Mouse (Mus musculus): ENCODE results near the gene Oxct2b.

Oxct2b gene

GRCm38 (mm10) chr4:123127051-123127450 lies 11.0 kb downstream of the Oxct2b start:
- no peak for TF ChIP-seq NANOG (IDR thresholded peaks at IDR 0.05; ENCODE audit: borderline replicate concordance, low read length)
- no peak for TF ChIP-seq POU5F1 (IDR thresholded peaks at IDR 0.05; ENCODE audit: borderline replicate concordance, low read length)
- TF ChIP-seq CTCF (conservative IDR thresholded peaks at IDR 0.05; ENCODE audit: low read length) = no peak
- no peaks in the 10 kb centered on the region for H3K27me3 ChIP-seq (ENCODE audit: insufficient read depth, low read length)
- H3K9me3 ChIP-seq (ENCODE audit: low read length) = no peaks in the 10 kb centered on the region
- H3K4me3 ChIP-seq (replicated peaks; ENCODE audit: low read length) = no peak overlapping the region
- H3K36me3 ChIP-seq (ENCODE audit: insufficient read depth, low read length) = peaks cover 87% of the 10 kb centered on the region
- H3K4me1 ChIP-seq (replicated peaks; ENCODE audit: low read depth, low read length) = no peaks in the 10 kb centered on the region

GRCm38 (mm10) chr4:123137551-123137950 lies 21.5 kb downstream of the Oxct2b start:
- H3K4me1 ChIP-seq (replicated peaks; ENCODE audit: low read depth, low read length) = peaks cover 29% of the 10 kb centered on the region
- peaks cover 60% of the 10 kb centered on the region for H3K36me3 ChIP-seq (ENCODE audit: insufficient read depth, low read length)
- H3K9me3 ChIP-seq (ENCODE audit: low read length) = no peaks in the 10 kb centered on the region
- no peak for TF ChIP-seq NANOG (IDR thresholded peaks at IDR 0.05; ENCODE audit: borderline replicate concordance, low read length)
- TF ChIP-seq CTCF (conservative IDR thresholded peaks at IDR 0.05; ENCODE audit: low read length) = no peak
- TF ChIP-seq POU5F1 (IDR thresholded peaks at IDR 0.05; ENCODE audit: borderline replicate concordance, low read length) = no peak
- no peak overlapping the region for H3K4me3 ChIP-seq (replicated peaks; ENCODE audit: low read length)
- no peaks in the 10 kb centered on the region for H3K27me3 ChIP-seq (ENCODE audit: insufficient read depth, low read length)

- no peaks in the 10 kb centered on the region; the same call in 1 of the 2 replicates for H3K27me3 ChIP-seq (ENCODE audit: insufficient read depth, low read length)
- TF ChIP-seq NANOG (IDR thresholded peaks at IDR 0.05; ENCODE audit: borderline replicate concordance, low read length) = no peak
- no peak for TF ChIP-seq POU5F1 (IDR thresholded peaks at IDR 0.05; ENCODE audit: borderline replicate concordance, low read length)
- no peak for TF ChIP-seq CTCF (conservative IDR thresholded peaks at IDR 0.05; ENCODE audit: low read length)
- peaks cover 41% of the 10 kb centered on the region for H3K36me3 ChIP-seq (ENCODE audit: insufficient read depth, low read length)
- peaks cover 29% of the 10 kb centered on the region for H3K4me1 ChIP-seq (replicated peaks; ENCODE audit: low read depth, low read length)
- peak within 1 kb of the TSS; percentile 92 for H3K4me3 ChIP-seq (replicated peaks; ENCODE audit: low read length)
- no peaks in the 10 kb centered on the region for H3K9me3 ChIP-seq (ENCODE audit: low read length)
Measured at GRCm38 (mm10) chr4:123139513-123140154, 23.6 kb downstream of the Oxct2b start, which contains the start of gene Ppie. Gene Ppie (minus strand): TSS chr4:123139951.

GRCm38 (mm10) chr4:123147446-123148150 lies 31.5 kb downstream of the Oxct2b start:
- Histone ChIP-seq H3K9me3 (ENCODE audit: low read length) (no peaks in the 10 kb centered on the region), H3K4me3 (replicated peaks; ENCODE audit: low read length) (no peak overlapping the region), H3K27me3 (ENCODE audit: insufficient read depth, low read length) (peaks cover 18% of the 10 kb centered on the region), H3K4me1 (replicated peaks; ENCODE audit: low read depth, low read length) (no peaks in the 10 kb centered on the region), H3K36me3 (ENCODE audit: insufficient read depth, low read length) (no peaks in the 10 kb centered on the region)
- no peak for TF ChIP-seq NANOG (IDR thresholded peaks at IDR 0.05; ENCODE audit: borderline replicate concordance, low read length)
- no peak for TF ChIP-seq POU5F1 (IDR thresholded peaks at IDR 0.05; ENCODE audit: borderline replicate concordance, low read length)
- no peak for TF ChIP-seq CTCF (conservative IDR thresholded peaks at IDR 0.05; ENCODE audit: low read length)

- no peak for TF ChIP-seq NANOG (IDR thresholded peaks at IDR 0.05; ENCODE audit: borderline replicate concordance, low read length)
- no peak for TF ChIP-seq POU5F1 (IDR thresholded peaks at IDR 0.05; ENCODE audit: borderline replicate concordance, low read length)
- peak; percentile 59 for TF ChIP-seq CTCF (conservative IDR thresholded peaks at IDR 0.05; ENCODE audit: low read length)
- peaks cover 7% of the 10 kb centered on the region; the same call in 1 of the 2 replicates for H3K27me3 ChIP-seq (ENCODE audit: insufficient read depth, low read length)
- no peaks in the 10 kb centered on the region for H3K4me1 ChIP-seq (replicated peaks; ENCODE audit: low read depth, low read length)
- H3K36me3 ChIP-seq (ENCODE audit: insufficient read depth, low read length) = no peaks in the 10 kb centered on the region
- H3K4me3 ChIP-seq (replicated peaks; ENCODE audit: low read length) = no peak overlapping the region
- H3K9me3 ChIP-seq (ENCODE audit: low read length) = no peaks in the 10 kb centered on the region
Measured at GRCm38 (mm10) chr4:123152003-123152402, 35.9 kb downstream of the Oxct2b start.

- peaks cover 2% of the 10 kb centered on the region; the same call in 1 of the 2 replicates for H3K27me3 ChIP-seq (ENCODE audit: insufficient read depth, low read length)
- TF ChIP-seq POU5F1 (IDR thresholded peaks at IDR 0.05; ENCODE audit: borderline replicate concordance, low read length) = no peak
- TF ChIP-seq CTCF (conservative IDR thresholded peaks at IDR 0.05; ENCODE audit: low read length) = no peak
- TF ChIP-seq NANOG (IDR thresholded peaks at IDR 0.05; ENCODE audit: borderline replicate concordance, low read length) = no peak
- H3K4me3 ChIP-seq (replicated peaks; ENCODE audit: low read length) = no peak overlapping the region
- H3K9me3 ChIP-seq (ENCODE audit: low read length) = no peaks in the 10 kb centered on the region
- H3K4me1 ChIP-seq (replicated peaks; ENCODE audit: low read depth, low read length) = no peaks in the 10 kb centered on the region
- H3K36me3 ChIP-seq (ENCODE audit: insufficient read depth, low read length) = no peaks in the 10 kb centered on the region
Measured at GRCm38 (mm10) chr4:123152976-123153375, 36.9 kb downstream of the Oxct2b start.

GRCm38 (mm10) chr4:123155004-123155403 lies 38.9 kb downstream of the Oxct2b start:
- no peak overlapping the region for H3K4me3 ChIP-seq (replicated peaks; ENCODE audit: low read length)
- H3K27me3 ChIP-seq (ENCODE audit: insufficient read depth, low read length) = 0 out of 2 replicates have a peak, but pooled peaks cover 4% of the 10 kb centered on the region
- H3K36me3 ChIP-seq (ENCODE audit: insufficient read depth, low read length) = no peaks in the 10 kb centered on the region
- no peaks in the 10 kb centered on the region for H3K9me3 ChIP-seq (ENCODE audit: low read length)
- TF ChIP-seq CTCF (conservative IDR thresholded peaks at IDR 0.05; ENCODE audit: low read length) = peak; percentile 63
- TF ChIP-seq POU5F1 (IDR thresholded peaks at IDR 0.05; ENCODE audit: borderline replicate concordance, low read length) = no peak
- no peak for TF ChIP-seq NANOG (IDR thresholded peaks at IDR 0.05; ENCODE audit: borderline replicate concordance, low read length)
- H3K4me1 ChIP-seq (replicated peaks; ENCODE audit: low read depth, low read length) = no peaks in the 10 kb centered on the region

GRCm38 (mm10) chr4:123155427-123155826 lies 39.4 kb downstream of the Oxct2b start:
- H3K27me3 ChIP-seq (ENCODE audit: insufficient read depth, low read length) = 0 out of 2 replicates have a peak, but pooled peaks cover 8% of the 10 kb centered on the region
- no peaks in the 10 kb centered on the region for H3K9me3 ChIP-seq (ENCODE audit: low read length)
- no peak overlapping the region for H3K4me3 ChIP-seq (replicated peaks; ENCODE audit: low read length)
- H3K4me1 ChIP-seq (replicated peaks; ENCODE audit: low read depth, low read length) = no peaks in the 10 kb centered on the region
- TF ChIP-seq NANOG (IDR thresholded peaks at IDR 0.05; ENCODE audit: borderline replicate concordance, low read length) = no peak
- TF ChIP-seq POU5F1 (IDR thresholded peaks at IDR 0.05; ENCODE audit: borderline replicate concordance, low read length) = no peak
- TF ChIP-seq CTCF (conservative IDR thresholded peaks at IDR 0.05; ENCODE audit: low read length) = no peak
- H3K36me3 ChIP-seq (ENCODE audit: insufficient read depth, low read length) = no peaks in the 10 kb centered on the region

Data from E14TG2a.4 (cell line).